Mouse (Mus musculus): ENCODE data around the gene Cyth1. TPM values are rescaled to one million over a fixed set of nuclear protein-coding genes. Genes with fewer than 3 reads are reported as not detected.

Cyth1 gene
- polyA plus RNA-seq, 1 experiment from 2014 or later: 11.5 TPM

DNA sequence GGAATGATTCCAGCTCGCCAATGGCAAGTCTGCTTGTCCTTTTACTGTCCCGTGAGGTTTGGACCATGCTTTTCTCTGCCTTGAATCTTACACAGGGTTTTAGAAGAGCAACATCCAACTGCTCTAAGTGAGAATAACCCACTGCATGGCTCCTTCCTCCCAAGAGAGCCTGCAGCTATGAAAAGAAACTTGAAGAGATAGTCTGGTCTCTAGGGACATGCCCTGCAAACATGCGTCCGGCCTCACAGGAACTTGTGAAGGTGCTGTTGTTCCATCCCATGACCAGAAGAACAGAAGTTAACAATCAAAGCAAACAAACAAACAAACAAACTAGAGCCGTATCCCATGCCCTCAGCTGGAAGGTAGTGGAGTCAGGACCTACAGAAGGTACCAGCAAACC, 55.4 kb downstream of the Cyth1 start:
- WGBS: 91% methylated on average over 5 of the region's 5 CpGs

DNA sequence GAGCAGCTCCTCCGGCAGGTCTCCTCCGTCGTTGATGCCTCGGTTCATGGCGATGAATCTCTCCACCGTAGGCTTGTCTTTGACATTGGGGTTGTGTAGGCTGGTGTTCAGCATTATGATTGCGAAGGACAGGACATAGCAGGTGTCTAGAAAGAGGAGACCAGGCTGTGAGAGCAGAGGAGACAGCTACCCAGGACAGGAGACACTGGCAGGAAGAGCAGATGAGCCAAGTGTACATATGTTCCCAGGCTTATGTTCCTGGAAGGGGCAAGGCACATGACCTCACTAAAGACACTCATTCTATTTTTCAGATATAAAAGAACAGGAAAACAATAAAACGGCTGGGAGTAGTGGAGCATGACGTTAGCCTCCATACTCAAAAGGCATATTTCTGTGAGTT, 65.6 kb downstream of the Cyth1 start:
- Histone ChIP-seq H3K36me3 (ENCODE audit: control insufficient read depth, insufficient read depth, low read length) (no peaks in the 10 kb centered on the region), H3K4me2 (ENCODE audit: low read depth, low read length, severe bottlenecking) (no peak overlapping the region), H3K4me3 (ENCODE audit: low read depth, low read length) (no peak overlapping the region), H3K27me3 (ENCODE audit: control insufficient read depth, insufficient read depth, low read length) (no peaks in the 10 kb centered on the region), H3K27ac (ENCODE audit: low read depth, low read length) (no peak overlapping the region), H3K9me3 (ENCODE audit: control insufficient read depth, low read length) (no peaks in the 10 kb centered on the region), H3K4me1 (replicated peaks; ENCODE audit: control insufficient read depth, insufficient read depth, low read length) (no peaks in the 10 kb centered on the region), H3K9ac (ENCODE audit: low read length) (no peak overlapping the region)
- 94% methylated on average over 9 of the region's 9 CpGs for WGBS
- DNase-seq (ENCODE audit: low spot score): no peak
- no peak for ATAC-seq (replicated peaks; ENCODE audit: low FRiP score)

More for the DNA sequence above, 55.4 kb downstream of the Cyth1 start:
- H3K27ac ChIP-seq (ENCODE audit: low read depth, low read length): no peak overlapping the region
- no peak overlapping the region for H3K4me3 ChIP-seq (ENCODE audit: low read depth, low read length)
- H3K9me3 ChIP-seq (ENCODE audit: control insufficient read depth, low read length): no peaks in the 10 kb centered on the region
- no peak overlapping the region for H3K4me2 ChIP-seq (ENCODE audit: low read depth, low read length, severe bottlenecking)
- H3K36me3 ChIP-seq (ENCODE audit: control insufficient read depth, insufficient read depth, low read length): no peaks in the 10 kb centered on the region
- H3K27me3 ChIP-seq (ENCODE audit: control insufficient read depth, insufficient read depth, low read length): no peaks in the 10 kb centered on the region
- DNase-seq (ENCODE audit: low spot score) (no peak), ATAC-seq (replicated peaks; ENCODE audit: low FRiP score) (no peak)
- H3K4me1 ChIP-seq (replicated peaks; ENCODE audit: control insufficient read depth, insufficient read depth, low read length): peaks cover 10% of the 10 kb centered on the region
- no peak overlapping the region for H3K9ac ChIP-seq (ENCODE audit: low read length)

DNA sequence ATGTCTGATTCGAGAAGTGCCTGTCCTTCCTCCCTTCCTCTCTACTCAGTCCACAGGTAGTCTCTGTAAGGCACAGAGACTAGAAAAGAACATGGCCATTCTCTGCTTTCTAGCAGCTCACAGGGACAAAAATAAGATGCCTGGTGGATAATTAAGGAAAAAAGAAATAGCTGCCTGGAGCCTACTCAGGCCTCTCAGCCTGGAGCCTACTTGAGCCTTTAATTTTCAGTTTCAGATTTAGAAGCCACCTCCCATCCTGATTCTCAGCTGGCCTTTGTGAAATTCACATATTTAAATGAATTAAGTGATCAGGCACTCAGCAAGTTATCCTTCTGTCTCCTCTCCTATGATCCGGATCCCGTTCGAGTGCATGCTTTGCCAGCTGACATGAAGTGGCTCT, 66.0 kb downstream of the Cyth1 start:
- WGBS: 93% methylated on average over 4 of the region's 4 CpGs
- Histone ChIP-seq H3K4me2 (ENCODE audit: low read depth, low read length, severe bottlenecking) (no peak overlapping the region), H3K27me3 (ENCODE audit: control insufficient read depth, insufficient read depth, low read length) (no peaks in the 10 kb centered on the region), H3K4me3 (ENCODE audit: low read depth, low read length) (no peak overlapping the region), H3K36me3 (ENCODE audit: control insufficient read depth, insufficient read depth, low read length) (no peaks in the 10 kb centered on the region; the same call in 1 of the 2 replicates), H3K9ac (ENCODE audit: low read length) (no peak overlapping the region), H3K4me1 (replicated peaks; ENCODE audit: control insufficient read depth, insufficient read depth, low read length) (no peaks in the 10 kb centered on the region), H3K27ac (ENCODE audit: low read depth, low read length) (no peak overlapping the region), H3K9me3 (ENCODE audit: control insufficient read depth, low read length) (no peaks in the 10 kb centered on the region)
- ATAC-seq (replicated peaks; ENCODE audit: low FRiP score) (no peak), DNase-seq (ENCODE audit: low spot score) (no peak)

DNA sequence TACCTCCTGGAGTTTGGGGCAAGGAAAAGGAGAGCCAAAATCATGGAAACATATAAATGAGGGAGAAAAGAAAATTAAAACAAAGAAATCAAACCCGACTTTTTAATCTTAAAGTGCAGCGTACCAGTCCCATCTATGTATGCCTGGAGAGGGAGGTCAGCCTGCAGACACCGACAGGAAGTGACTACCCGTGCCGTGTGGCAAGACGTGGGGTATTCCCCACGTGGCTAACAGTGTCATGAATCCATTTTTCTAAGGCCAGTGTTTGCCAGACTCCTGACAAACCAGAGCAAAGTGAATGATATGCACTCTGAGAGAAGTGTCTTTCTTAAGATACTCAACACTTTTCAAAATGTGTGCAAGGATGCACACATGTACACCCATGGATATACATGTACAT, 68.2 kb downstream of the Cyth1 start:
- H3K9ac ChIP-seq (ENCODE audit: low read length): no peak overlapping the region
- no peak overlapping the region for H3K4me2 ChIP-seq (ENCODE audit: low read depth, low read length, severe bottlenecking)
- DNase-seq (ENCODE audit: low spot score) (no peak), ATAC-seq (replicated peaks; ENCODE audit: low FRiP score) (no peak)
- H3K9me3 ChIP-seq (ENCODE audit: control insufficient read depth, low read length): no peaks in the 10 kb centered on the region
- no peaks in the 10 kb centered on the region for H3K27me3 ChIP-seq (ENCODE audit: control insufficient read depth, insufficient read depth, low read length)
- H3K27ac ChIP-seq (ENCODE audit: low read depth, low read length): no peak overlapping the region
- H3K4me3 ChIP-seq (ENCODE audit: low read depth, low read length): no peak overlapping the region
- no peaks in the 10 kb centered on the region; the same call in 1 of the 2 replicates for H3K36me3 ChIP-seq (ENCODE audit: control insufficient read depth, insufficient read depth, low read length)
- 85% methylated on average over 7 of the region's 7 CpGs for WGBS
- H3K4me1 ChIP-seq (replicated peaks; ENCODE audit: control insufficient read depth, insufficient read depth, low read length): no peaks in the 10 kb centered on the region

DNA sequence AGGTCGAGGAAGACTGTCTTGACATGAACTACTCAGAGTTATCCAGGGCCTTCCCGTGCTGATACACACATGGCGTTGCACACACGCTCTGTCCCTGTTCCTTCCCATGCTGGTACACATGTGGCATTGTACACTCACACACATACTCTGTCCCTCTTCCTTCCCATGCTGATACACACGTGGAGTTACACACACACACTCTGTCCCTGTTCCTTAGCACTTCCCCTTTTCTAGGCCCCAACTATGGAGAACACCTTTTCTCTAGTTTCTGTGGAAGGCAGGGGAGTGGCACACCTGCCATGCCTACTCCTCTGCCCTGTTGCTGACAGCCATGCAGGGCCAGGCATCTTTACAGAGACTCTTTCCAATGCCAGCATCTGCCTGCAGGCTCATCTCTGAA, 70.2 kb downstream of the Cyth1 start:
- no peak for ATAC-seq (replicated peaks; ENCODE audit: low FRiP score)
- no peaks in the 10 kb centered on the region; the same call in 1 of the 2 replicates for H3K36me3 ChIP-seq (ENCODE audit: control insufficient read depth, insufficient read depth, low read length)
- 90% methylated on average over 5 of the region's 5 CpGs for WGBS

DNA sequence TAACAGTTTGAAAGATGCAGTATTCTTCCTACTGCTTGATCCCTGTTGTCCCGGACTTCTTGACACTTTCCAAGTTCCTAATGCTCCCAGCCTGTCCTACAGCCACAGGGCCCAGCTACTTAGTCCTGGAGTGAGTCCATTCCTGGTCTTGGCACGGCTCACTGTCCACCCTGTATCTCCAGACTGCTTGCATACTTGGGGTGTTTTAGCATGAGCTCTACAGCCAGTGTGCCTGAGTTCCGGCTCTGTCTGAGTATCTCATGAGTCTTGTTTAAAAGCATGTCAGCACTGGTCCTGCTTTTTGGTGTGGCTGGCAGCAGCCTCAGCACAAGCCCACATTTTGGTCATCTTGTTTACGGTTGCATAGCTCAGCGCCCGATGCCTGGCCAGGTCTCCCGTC, 73.6 kb downstream of the Cyth1 start:
- H3K36me3 ChIP-seq (ENCODE audit: control insufficient read depth, insufficient read depth, low read length): no peaks in the 10 kb centered on the region; the same call in 1 of the 2 replicates
- WGBS: 93% methylated on average over 7 of the region's 7 CpGs
- DNase-seq (ENCODE audit: low spot score): no peak

More for the DNA sequence above, 70.2 kb downstream of the Cyth1 start:
- Histone ChIP-seq H3K4me2 (ENCODE audit: low read depth, low read length, severe bottlenecking) (no peak overlapping the region), H3K4me3 (ENCODE audit: low read depth, low read length) (no peak overlapping the region), H3K27ac (ENCODE audit: low read depth, low read length) (no peak overlapping the region), H3K9me3 (ENCODE audit: control insufficient read depth, low read length) (no peaks in the 10 kb centered on the region), H3K4me1 (replicated peaks; ENCODE audit: control insufficient read depth, insufficient read depth, low read length) (no peaks in the 10 kb centered on the region), H3K9ac (ENCODE audit: low read length) (no peak overlapping the region), H3K27me3 (ENCODE audit: control insufficient read depth, insufficient read depth, low read length) (no peaks in the 10 kb centered on the region)
- DNase-seq (ENCODE audit: low spot score): no peak

DNA sequence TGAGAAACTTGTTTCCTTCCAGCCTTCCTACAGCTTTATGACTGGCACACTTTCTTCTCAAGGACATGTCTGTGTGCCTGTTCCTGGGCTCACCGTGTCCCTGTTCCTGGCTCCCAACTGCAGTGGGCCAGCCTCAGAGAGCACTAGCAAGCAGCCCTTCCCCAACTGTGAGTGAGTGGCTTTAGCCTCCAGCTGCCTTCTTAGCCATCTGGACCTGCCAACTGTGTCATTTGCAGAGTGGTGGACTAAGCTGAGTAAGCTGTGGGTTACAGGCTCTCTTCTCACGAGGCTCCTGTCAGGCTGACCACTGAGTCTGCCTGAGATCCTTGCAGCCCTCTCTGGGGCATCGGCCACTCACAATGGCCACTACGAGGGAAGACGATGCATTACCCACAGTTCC, 75.6 kb downstream of the Cyth1 start:
- no peak overlapping the region for H3K4me2 ChIP-seq (ENCODE audit: low read depth, low read length, severe bottlenecking)
- no peaks in the 10 kb centered on the region for H3K27me3 ChIP-seq (ENCODE audit: control insufficient read depth, insufficient read depth, low read length)
- no peaks in the 10 kb centered on the region for H3K9me3 ChIP-seq (ENCODE audit: control insufficient read depth, low read length)
- DNase-seq (ENCODE audit: low spot score) (no peak), ATAC-seq (replicated peaks; ENCODE audit: low FRiP score) (no peak)
- no peak overlapping the region for H3K27ac ChIP-seq (ENCODE audit: low read depth, low read length)
- no peaks in the 10 kb centered on the region; the same call in 1 of the 2 replicates for H3K36me3 ChIP-seq (ENCODE audit: control insufficient read depth, insufficient read depth, low read length)
- 84% methylated on average over 5 of the region's 5 CpGs for WGBS
- H3K4me3 ChIP-seq (ENCODE audit: low read depth, low read length): no peak overlapping the region
- H3K9ac ChIP-seq (ENCODE audit: low read length): no peak overlapping the region
- no peaks in the 10 kb centered on the region for H3K4me1 ChIP-seq (replicated peaks; ENCODE audit: control insufficient read depth, insufficient read depth, low read length)

More for the DNA sequence above, 73.6 kb downstream of the Cyth1 start:
- H3K27ac ChIP-seq (ENCODE audit: low read depth, low read length): no peak overlapping the region
- no peak for ATAC-seq (replicated peaks; ENCODE audit: low FRiP score)
- H3K9me3 ChIP-seq (ENCODE audit: control insufficient read depth, low read length): no peaks in the 10 kb centered on the region
- no peak overlapping the region for H3K4me3 ChIP-seq (ENCODE audit: low read depth, low read length)
- no peaks in the 10 kb centered on the region for H3K27me3 ChIP-seq (ENCODE audit: control insufficient read depth, insufficient read depth, low read length)
- H3K4me2 ChIP-seq (ENCODE audit: low read depth, low read length, severe bottlenecking): no peak overlapping the region
- no peak overlapping the region for H3K9ac ChIP-seq (ENCODE audit: low read length)
- H3K4me1 ChIP-seq (replicated peaks; ENCODE audit: control insufficient read depth, insufficient read depth, low read length): no peaks in the 10 kb centered on the region

DNA sequence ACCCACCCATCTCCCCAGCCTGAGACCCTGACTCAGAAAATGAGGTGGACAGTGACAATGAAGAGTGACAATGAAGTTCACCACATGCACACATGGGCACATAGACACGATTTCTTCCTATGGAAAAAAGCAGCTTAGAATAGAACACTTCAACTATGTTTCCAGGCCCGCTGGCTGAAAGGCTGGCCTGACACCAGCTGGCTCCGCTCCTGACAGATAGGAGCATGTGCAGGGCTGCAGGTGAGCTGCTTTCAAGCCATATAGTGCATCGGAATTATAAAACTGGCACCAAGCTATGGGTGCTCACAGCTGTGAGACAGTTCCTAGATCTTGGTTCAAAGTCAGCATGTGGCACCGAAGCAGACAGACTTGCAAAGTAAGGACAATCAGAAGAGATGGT, 78.1 kb downstream of the Cyth1 start:
- no peaks in the 10 kb centered on the region; the same call in 1 of the 2 replicates for H3K36me3 ChIP-seq (ENCODE audit: control insufficient read depth, insufficient read depth, low read length)
- no peaks in the 10 kb centered on the region for H3K9me3 ChIP-seq (ENCODE audit: control insufficient read depth, low read length)
- DNase-seq (ENCODE audit: low spot score) (no peak), ATAC-seq (replicated peaks; ENCODE audit: low FRiP score) (no peak)
- H3K4me2 ChIP-seq (ENCODE audit: low read depth, low read length, severe bottlenecking): no peak overlapping the region
- 92% methylated on average over 5 of the region's 5 CpGs for WGBS
- H3K27me3 ChIP-seq (ENCODE audit: control insufficient read depth, insufficient read depth, low read length): no peaks in the 10 kb centered on the region
- H3K4me1 ChIP-seq (replicated peaks; ENCODE audit: control insufficient read depth, insufficient read depth, low read length): no peaks in the 10 kb centered on the region
- no peak overlapping the region for H3K27ac ChIP-seq (ENCODE audit: low read depth, low read length)
- H3K9ac ChIP-seq (ENCODE audit: low read length): no peak overlapping the region
- no peak overlapping the region for H3K4me3 ChIP-seq (ENCODE audit: low read depth, low read length)

DNA sequence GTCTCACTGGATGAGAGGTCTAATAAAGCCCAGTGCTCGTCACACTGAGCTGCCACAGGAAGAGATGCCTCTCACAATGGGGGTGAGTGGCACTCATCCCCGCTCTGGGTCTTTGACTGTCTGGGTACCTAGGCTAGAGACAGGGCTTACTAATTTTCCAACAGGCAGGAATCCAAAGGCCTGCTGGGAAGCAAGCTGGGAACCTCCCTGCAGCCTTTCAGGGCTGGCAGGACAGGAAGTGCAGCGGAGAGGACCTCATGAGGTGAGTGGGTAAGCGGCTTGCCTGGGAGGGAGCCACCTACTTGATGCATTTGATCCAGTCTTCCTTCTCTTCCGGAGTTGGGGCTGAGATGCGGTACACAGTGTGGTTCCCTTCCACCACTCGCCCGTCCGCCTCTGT, 79.7 kb downstream of the Cyth1 start:
- Histone ChIP-seq H3K9ac (ENCODE audit: low read length) (no peak overlapping the region), H3K4me1 (replicated peaks; ENCODE audit: control insufficient read depth, insufficient read depth, low read length) (no peaks in the 10 kb centered on the region), H3K4me3 (ENCODE audit: low read depth, low read length) (no peak overlapping the region), H3K27me3 (ENCODE audit: control insufficient read depth, insufficient read depth, low read length) (no peaks in the 10 kb centered on the region), H3K27ac (ENCODE audit: low read depth, low read length) (no peak overlapping the region), H3K4me2 (ENCODE audit: low read depth, low read length, severe bottlenecking) (no peak overlapping the region), H3K36me3 (ENCODE audit: control insufficient read depth, insufficient read depth, low read length) (no peaks in the 10 kb centered on the region; the same call in 1 of the 2 replicates), H3K9me3 (ENCODE audit: control insufficient read depth, low read length) (no peaks in the 10 kb centered on the region)
- no peak for ATAC-seq (replicated peaks; ENCODE audit: low FRiP score)
- DNase-seq (ENCODE audit: low spot score): no peak
- WGBS: 67% methylated on average over 9 of the region's 9 CpGs

All from forebrain, embryonic 11.5 days (tissue).